Mouse (Mus musculus) heart, embryonic 15.5 days (tissue): ENCODE measurements around the gene Olfr305. TPM values are rescaled to one million over a fixed set of nuclear protein-coding genes. Genes with fewer than 3 reads are reported as not detected.
"Not testable (repeated sequence)": the region's sequence is repeated elsewhere in the genome, so short reads cannot be mapped to it uniquely, and the experiment has no call there.

ENCODE experiments used
- ATAC-seq: fragments of 200-750 bp; cut with Nextera tagmentation; replicated peaks from 2 replicates; pipeline ENCODE4 v1.8.0; 2017; ENCODE audit warnings: low read depth, moderate TSS enrichment; ENCODE audit not compliant: insufficient number of reproducible peaks, insufficient read depth, low FRiP score
- H3K27ac ChIP-seq: fragments of 300-500 bp; sonication (generic); 2 replicates; pipeline ENCODE4 v1.5.1; 2015; ENCODE audit warnings: mild to moderate bottlenecking, inconsistent platforms
- H3K27me3 ChIP-seq: fragments of 300-500 bp; sonication (generic); 2 replicates; pipeline ENCODE4 v1.6.1; 2015; ENCODE audit warnings: inconsistent platforms
- H3K36me3 ChIP-seq: fragments of 300-500 bp; sonication (generic); 2 replicates; pipeline ENCODE4 v1.6.1; 2015; ENCODE audit warnings: mild to moderate bottlenecking, inconsistent platforms
- H3K4me1 ChIP-seq: fragments of 300-500 bp; sonication (generic); replicated peaks from 2 replicates; pipeline ENCODE4 v1.6.1; 2015; ENCODE audit warnings: inconsistent platforms
- H3K4me2 ChIP-seq: fragments of 300-500 bp; sonication (generic); 2 replicates; pipeline ENCODE4 v1.6.1; 2015; ENCODE audit warnings: inconsistent platforms, mild to moderate bottlenecking, moderate library complexity
- H3K4me3 ChIP-seq: fragments of 300-500 bp; sonication (generic); 2 replicates; pipeline ENCODE4 v1.5.1; 2015; ENCODE audit warnings: mild to moderate bottlenecking, inconsistent platforms
- H3K9ac ChIP-seq: fragments of 300-500 bp; sonication (generic); 2 replicates; pipeline ENCODE4 v1.6.1; 2015; ENCODE audit warnings: mild to moderate bottlenecking, inconsistent platforms
- H3K9me3 ChIP-seq: fragments of 300-500 bp; sonication (generic); replicated peaks from 2 replicates; pipeline ENCODE4 v1.6.1; 2016; ENCODE audit warnings: inconsistent platforms
- WGBS: fragments of 180-500 bp; shearing (Covaris S2); methylation state at CpG from one replicate; pipeline ENCODE4 v1.1.7; 2015; ENCODE audit warnings: mixed read lengths; 5-methylcytosine and 5-hydroxymethylcytosine counted together
- polyA plus RNA-seq: library from polyadenylated mRNA; unstranded; fragments of >200 nt; fragmentation: Nextera tagmentation; extraction: Ambion mirVana; gene quantifications from 2 replicates; pipeline ENCODE4 v1.2.1, GENCODE M21; 2015

Gene Olfr305
- polyA plus RNA-seq: not detected in 2 replicates

GRCm38 (mm10) chr7:86366828-86367227 lies at the start of gene Olfr305:
TSS of gene Olfr305 (minus strand) at chr7:86366928.
- no peak for ATAC-seq
- no peaks in the 10 kb centered on the region for H3K9me3 ChIP-seq
- H3K9ac ChIP-seq: no peak within 1 kb of the TSS
- H3K4me2 ChIP-seq: no peak within 1 kb of the TSS
- H3K4me1 ChIP-seq: no peaks in the 10 kb centered on the region
- H3K27ac ChIP-seq: no peak within 1 kb of the TSS
- no peaks in the 10 kb centered on the region for H3K36me3 ChIP-seq
- no peaks in the 10 kb centered on the region for H3K27me3 ChIP-seq
- H3K4me3 ChIP-seq: no peak within 1 kb of the TSS
- WGBS: 75% methylated on average over 1 of the region's 1 CpGs

- Histone ChIP-seq H3K27me3 (no peaks in the 10 kb centered on the region), H3K4me2 (no peak within 1 kb of the TSS), H3K4me1 (no peaks in the 10 kb centered on the region), H3K36me3 (no peaks in the 10 kb centered on the region), H3K27ac (no peak within 1 kb of the TSS), H3K4me3 (no peak within 1 kb of the TSS), H3K9me3 (no peaks in the 10 kb centered on the region), H3K9ac (no peak within 1 kb of the TSS)
- 65% methylated on average over 2 of the region's 2 CpGs for WGBS
- ATAC-seq: no peak
These were observed 36.8 kb upstream of the Olfr305 start, which contains the start of gene Olfr301 for GRCm38 (mm10) chr7:86403546-86403945. TSS of gene Olfr301 (plus strand) at chr7:86403846.

- H3K27ac ChIP-seq: no peak within 1 kb of the TSS
- no peak for ATAC-seq
These were observed 31.0 kb upstream of the Olfr305 start, which contains the start of gene Olfr303 for GRCm38 (mm10) chr7:86397689-86398088. TSS of gene Olfr303 (minus strand) at chr7:86397789.

GRCm38 (mm10) chr7:86386558-86386957 lies 19.8 kb upstream of the Olfr305 start, which contains the start of gene Olfr304:
TSS of gene Olfr304 (minus strand) at chr7:86386658.
- Histone ChIP-seq H3K9ac (no peak within 1 kb of the TSS), H3K4me2 (no peak within 1 kb of the TSS), H3K36me3 (no peaks in the 10 kb centered on the region), H3K27me3 (no peaks in the 10 kb centered on the region), H3K4me1 (no peaks in the 10 kb centered on the region), H3K4me3 (no peak within 1 kb of the TSS), H3K27ac (no peak within 1 kb of the TSS), H3K9me3 (no peaks in the 10 kb centered on the region)
- ATAC-seq: no peak
- 37% methylated on average over 1 of the region's 1 CpGs for WGBS

More at GRCm38 (mm10) chr7:86397689-86398088, 31.0 kb upstream of the Olfr305 start, which contains the start of gene Olfr303:
- Histone ChIP-seq H3K4me3 (no peak within 1 kb of the TSS), H3K4me1 (no peaks in the 10 kb centered on the region), H3K27me3 (no peaks in the 10 kb centered on the region), H3K4me2 (no peak within 1 kb of the TSS), H3K36me3 (no peaks in the 10 kb centered on the region), H3K9me3 (no peaks in the 10 kb centered on the region), H3K9ac (no peak within 1 kb of the TSS)

GRCm38 (mm10) chr7:86385769-86386168 lies 19.0 kb upstream of the Olfr305 start:
- no peak overlapping the region for H3K9ac ChIP-seq
- no peak for ATAC-seq
- no peak overlapping the region for H3K4me2 ChIP-seq
- no peaks in the 10 kb centered on the region for H3K36me3 ChIP-seq
- no peak overlapping the region for H3K4me3 ChIP-seq
- H3K9me3 ChIP-seq: no peaks in the 10 kb centered on the region
- no peak overlapping the region for H3K27ac ChIP-seq
- no peaks in the 10 kb centered on the region for H3K27me3 ChIP-seq
- 64% methylated on average over 3 of the region's 3 CpGs for WGBS
- no peaks in the 10 kb centered on the region for H3K4me1 ChIP-seq

GRCm38 (mm10) chr7:86346296-86346695 lies 20.4 kb downstream of the Olfr305 start:
- H3K36me3 ChIP-seq, H3K4me2 ChIP-seq, H3K27ac ChIP-seq, H3K4me1 ChIP-seq, H3K27me3 ChIP-seq, H3K4me3 ChIP-seq, H3K9me3 ChIP-seq, ATAC-seq, H3K9ac ChIP-seq: not testable (repeated sequence)
- WGBS: 91% methylated on average over 9 of the region's 9 CpGs

- ATAC-seq: no peak
- 58% methylated on average over 3 of the region's 3 CpGs for WGBS
- Histone ChIP-seq H3K4me2 (no peak overlapping the region), H3K4me3 (no peak overlapping the region), H3K27ac (no peak overlapping the region), H3K9me3 (0 out of 2 replicates have a peak, but pooled peaks cover 4% of the 10 kb centered on the region), H3K9ac (no peak overlapping the region), H3K4me1 (no peaks in the 10 kb centered on the region), H3K36me3 (no peaks in the 10 kb centered on the region), H3K27me3 (no peaks in the 10 kb centered on the region)
These were observed 22.5 kb downstream of the Olfr305 start for GRCm38 (mm10) chr7:86344253-86344652.

GRCm38 (mm10) chr7:86342881-86343565 lies 23.7 kb downstream of the Olfr305 start:
- no peaks in the 10 kb centered on the region for H3K36me3 ChIP-seq
- no peak overlapping the region for H3K4me3 ChIP-seq
- H3K4me1 ChIP-seq: no peaks in the 10 kb centered on the region
- no peak overlapping the region for H3K9ac ChIP-seq
- H3K27ac ChIP-seq: no peak overlapping the region
- no peaks in the 10 kb centered on the region for H3K9me3 ChIP-seq
- no peaks in the 10 kb centered on the region for H3K27me3 ChIP-seq
- ATAC-seq: no peak
- H3K4me2 ChIP-seq: no peak overlapping the region
- 71% methylated on average over 14 of the region's 14 CpGs for WGBS

- no peaks in the 10 kb centered on the region for H3K4me1 ChIP-seq
- H3K27me3 ChIP-seq: no peaks in the 10 kb centered on the region
- ATAC-seq: no peak
- no peaks in the 10 kb centered on the region for H3K36me3 ChIP-seq
- WGBS: 55% methylated on average over 1 of the region's 1 CpGs
- H3K4me2 ChIP-seq: no peak within 1 kb of the TSS
- H3K9me3 ChIP-seq: no peaks in the 10 kb centered on the region
- no peak within 1 kb of the TSS for H3K4me3 ChIP-seq
- no peak within 1 kb of the TSS for H3K27ac ChIP-seq
- H3K9ac ChIP-seq: no peak within 1 kb of the TSS
These were observed 29.2 kb downstream of the Olfr305 start, which contains the start of gene Olfr307 for GRCm38 (mm10) chr7:86337486-86337885. TSS of gene Olfr307 (minus strand) at chr7:86337586.

- H3K4me1 ChIP-seq: no peaks in the 10 kb centered on the region
- no peaks in the 10 kb centered on the region for H3K36me3 ChIP-seq
- no peak within 1 kb of the TSS for H3K9ac ChIP-seq
- no peak within 1 kb of the TSS for H3K4me3 ChIP-seq
- H3K27me3 ChIP-seq: no peaks in the 10 kb centered on the region
- H3K27ac ChIP-seq: no peak within 1 kb of the TSS
- H3K4me2 ChIP-seq: no peak within 1 kb of the TSS
- no peaks in the 10 kb centered on the region; the same call in 1 of the 2 replicates for H3K9me3 ChIP-seq
- ATAC-seq: no peak
These were observed 41.2 kb downstream of the Olfr305 start, which contains the start of gene Olfr308 for GRCm38 (mm10) chr7:86325530-86325929. TSS of gene Olfr308 (minus strand) at chr7:86325630.

- Histone ChIP-seq H3K4me3 (no peak overlapping the region), H3K9me3 (no peaks in the 10 kb centered on the region; the same call in 1 of the 2 replicates), H3K27ac (no peak overlapping the region), H3K36me3 (no peaks in the 10 kb centered on the region), H3K4me1 (no peaks in the 10 kb centered on the region), H3K4me2 (no peak overlapping the region), H3K27me3 (no peaks in the 10 kb centered on the region), H3K9ac (no peak overlapping the region)
- ATAC-seq: no peak
- 80% methylated on average over 2 of the region's 2 CpGs for WGBS
These were observed 45.4 kb downstream of the Olfr305 start for GRCm38 (mm10) chr7:86321323-86321722.

- WGBS: 63% methylated on average over 2 of the region's 2 CpGs
- no peak within 1 kb of the TSS for H3K4me2 ChIP-seq
- no peaks in the 10 kb centered on the region for H3K27me3 ChIP-seq
- no peaks in the 10 kb centered on the region for H3K36me3 ChIP-seq
- ATAC-seq: no peak
- no peaks in the 10 kb centered on the region for H3K4me1 ChIP-seq
- no peaks in the 10 kb centered on the region for H3K9me3 ChIP-seq
- H3K27ac ChIP-seq: no peak within 1 kb of the TSS
- no peak within 1 kb of the TSS for H3K4me3 ChIP-seq
- no peak within 1 kb of the TSS for H3K9ac ChIP-seq
These were observed 53.1 kb downstream of the Olfr305 start, which contains the start of gene Olfr309 for GRCm38 (mm10) chr7:86313608-86314007. TSS of gene Olfr309 (minus strand) at chr7:86313708.
